Mouse (Mus musculus) regulatory T cell (primary cell): ENCODE measurements at regions not wholly inside any gene's neighbourhood (a gene's known extent, or its start where the extent isn't known, plus 50 kb on each side); places are given as distances from the start of the nearest gene placed in this dataset.

Source experiments
- in situ Hi-C: fragments of 300-600 bp; cut with MboI, MseI; formaldehyde crosslinking; loops from one replicate; pipeline ENCODE4 v1.15.1; 2025; ENCODE audit warnings: high pct_unique_total_duplicates

DNA sequence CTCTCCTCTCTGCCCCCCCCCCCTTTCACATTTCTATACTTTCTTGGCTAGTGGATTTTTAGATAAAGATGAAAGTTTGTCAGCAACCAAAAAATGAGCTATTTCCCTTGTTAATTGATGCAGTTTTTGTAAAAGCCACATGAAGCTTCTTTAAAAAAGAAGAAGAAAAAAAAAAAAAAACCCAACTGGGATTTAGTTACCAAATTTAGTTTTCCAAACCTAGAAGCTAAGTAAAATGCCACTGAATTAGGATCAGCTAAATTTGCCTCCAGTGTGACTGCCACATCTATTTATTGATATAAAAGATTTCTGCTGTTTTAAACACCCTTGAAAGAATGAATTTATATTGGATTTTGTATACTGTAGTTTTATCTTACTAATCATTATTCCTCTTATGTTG, 1381.5 kb downstream of the Defb40 start:
- in situ Hi-C loops, result no loop called here

DNA sequence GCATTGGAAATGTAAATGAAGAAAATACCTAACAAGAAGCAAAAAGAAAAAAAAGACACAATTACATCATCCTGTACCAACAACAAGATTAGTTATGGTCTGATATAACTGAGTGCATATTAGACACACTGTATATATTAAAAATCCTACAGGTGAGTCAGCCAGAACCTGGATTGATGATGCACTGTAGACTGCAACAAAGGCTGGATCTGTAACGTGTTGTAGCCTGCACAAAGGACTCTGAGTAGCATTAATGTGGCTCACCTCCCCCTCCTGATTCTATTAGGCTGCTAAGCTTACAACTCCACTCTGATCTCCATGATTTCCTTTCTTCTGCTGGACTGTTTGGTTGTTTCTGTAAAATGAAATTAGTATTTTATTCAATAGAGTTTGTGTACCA, 1383.4 kb downstream of the Defb40 start:
- in situ Hi-C loops, result no loop called here

DNA sequence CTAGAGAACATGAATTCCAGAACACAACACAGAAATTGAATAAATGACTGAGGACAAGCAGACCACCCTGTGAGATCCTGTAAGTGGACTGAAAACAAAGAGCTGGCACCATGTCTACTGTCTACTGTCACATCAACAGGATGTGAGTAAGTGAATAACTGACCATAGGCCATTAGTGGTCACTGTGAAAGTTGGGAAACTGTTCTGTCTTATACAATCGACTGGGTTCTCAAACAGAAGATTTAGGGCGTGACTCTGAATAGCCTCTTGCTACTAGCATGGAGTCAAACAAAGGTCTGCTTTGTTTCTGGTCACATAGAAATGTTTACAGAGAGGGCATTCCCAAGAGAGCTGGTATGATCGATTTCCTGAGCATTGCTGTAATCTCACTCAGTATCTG, 1387.9 kb downstream of the Defb40 start:
- in situ Hi-C loops, result no loop called here

DNA sequence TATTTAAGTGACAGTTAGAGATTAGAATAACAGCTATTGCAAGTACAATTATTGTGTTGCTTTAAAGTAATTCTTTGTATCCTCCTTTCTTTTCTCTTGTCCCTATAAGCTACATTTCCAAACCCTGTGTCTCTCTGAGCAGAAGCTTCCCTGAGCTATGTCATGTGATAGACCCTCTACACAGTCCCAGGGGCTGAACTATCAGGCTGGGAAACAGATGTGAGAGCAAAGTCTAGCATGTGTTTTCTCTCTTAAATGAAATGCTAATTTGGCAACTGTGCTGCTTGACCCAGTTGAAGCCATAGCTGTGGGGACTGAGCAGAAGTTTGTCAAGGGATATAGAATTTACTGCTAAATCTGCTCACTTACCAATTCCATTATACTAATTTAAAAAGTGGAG, 1389.9 kb downstream of the Defb40 start:
- in situ Hi-C loops, result no loop called here

DNA sequence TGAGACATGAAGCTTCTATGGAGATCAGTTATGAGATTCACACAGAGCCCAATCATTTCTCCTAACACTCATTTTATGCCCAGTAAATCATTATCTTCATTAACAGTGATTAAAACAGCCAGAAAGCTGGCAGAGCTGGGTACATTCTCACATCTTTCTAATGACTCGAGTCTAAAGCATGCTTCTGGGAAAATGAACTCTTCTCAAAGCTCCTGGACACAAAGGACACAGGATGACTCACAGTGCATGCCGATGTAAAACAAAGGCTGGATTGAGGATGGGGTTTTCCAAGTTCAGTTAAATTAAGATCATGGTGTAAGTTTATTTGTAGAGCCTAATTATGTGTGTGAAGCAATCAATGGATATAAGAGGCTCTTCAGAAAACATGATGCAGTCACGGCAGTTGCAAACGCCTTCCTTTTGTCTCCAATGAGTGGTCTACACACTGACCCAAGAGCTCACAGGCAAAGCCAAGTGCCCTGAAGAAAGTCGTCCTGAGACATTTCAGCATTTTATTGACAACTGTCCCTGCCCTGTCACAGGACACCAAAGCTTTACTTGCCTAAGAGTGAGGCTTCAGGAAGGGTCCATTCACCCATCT, 1390.7 kb downstream of the Defb40 start:
- in situ Hi-C loops, result no loop called here
